Mouse (Mus musculus) left cerebral cortex, postnatal 36 days (tissue): ENCODE results near the gene C330021F23Rik. TPM values are rescaled to one million over a fixed set of nuclear protein-coding genes. Genes with fewer than 3 reads are reported as not detected.

ENCODE experiments used
- DNase-seq, 2 experiments: peaks; one replicate each; pipeline ENCODE4 v3.0.0; 2021 to 2022; ENCODE audit warnings: low spot score in 2 of 2, mixed read lengths in 1 of 2
- intact Hi-C: fragments of 180-260 bp; cut with DNase I; formaldehyde crosslinking; loops from one replicate; pipeline ENCODE4 v1.15.1; 2025
- total RNA-seq, 2 experiments: library from RNA; stranded (reverse); gene quantifications; 2 replicates each; pipeline ENCODE4 v1.2.3; 2021

C330021F23Rik gene
- total RNA-seq, 2 experiments from 2014 or later = not detected

GRCm38 (mm10) chr8:3630647-3631477 is 63.1 kb downstream of the C330021F23Rik start, which contains the start of gene Stxbp2:
Stxbp2 (plus strand) TSS chr8:3630955.
- DNase-seq = peak; percentile 67 to 75
- intact Hi-C loops = no loop called here

- intact Hi-C loops = no loop called here
- DNase-seq = no peak
Measured at GRCm38 (mm10) chr8:3631478-3631875, 63.7 kb downstream of the C330021F23Rik start.

Other genes starting within 250 kb of the C330021F23Rik start
- gene A430078G23Rik, start 214.6 kb upstream of the C330021F23Rik start, total RNA-seq = not detected
- gene Arhgef18, start 175.0 kb upstream of the C330021F23Rik start, total RNA-seq = 10 to 100 TPM; 45.1 to 51.1 TPM
- gene Pex11g, start 100.3 kb upstream of the C330021F23Rik start, total RNA-seq = 1 to 10 TPM in 1 of 2 experiments, under 1 TPM in 1; 0.54 to 1.3 TPM
- gene Tex45, start 97.1 kb upstream of the C330021F23Rik start, total RNA-seq = under 1 TPM in 1 of 2 experiments, not detected in 1; 0.61 TPM
- gene Zfp358, start 74.9 kb upstream of the C330021F23Rik start, total RNA-seq = 10 to 100 TPM; 28.7 to 30.8 TPM
- gene Mcoln1, start 67.5 kb upstream of the C330021F23Rik start, total RNA-seq = 10 to 100 TPM; 78.8 to 98.1 TPM
- gene Pnpla6, start 52.6 kb upstream of the C330021F23Rik start, total RNA-seq = 10 to 100 TPM; 55.9 to 79.2 TPM
- gene Camsap3, start 19.3 kb downstream of the C330021F23Rik start, total RNA-seq = 10 to 100 TPM; 35.6 to 39.0 TPM
- 10 to 100 TPM; 36.6 to 36.9 TPM for gene Xab2, start 53.3 kb downstream of the C330021F23Rik start, total RNA-seq
- 10 to 100 TPM; 75.6 to 85.4 TPM for gene Pet100, start 53.6 kb downstream of the C330021F23Rik start, total RNA-seq
- not detected for gene Pcp2, start 57.6 kb downstream of the C330021F23Rik start, total RNA-seq
- gene Stxbp2, start 63.0 kb downstream of the C330021F23Rik start, total RNA-seq = 10 to 100 TPM; 44.0 to 61.7 TPM
- gene Retn, start 87.8 kb downstream of the C330021F23Rik start, total RNA-seq = 1 to 10 TPM in 1 of 2 experiments, under 1 TPM in 1; 0.49 to 1.4 TPM
- under 1 TPM in 1 of 2 experiments, not detected in 1; 0.61 TPM for gene Mcemp1, start 97.8 kb downstream of the C330021F23Rik start, total RNA-seq
- gene Fcor, start 104.4 kb downstream of the C330021F23Rik start, total RNA-seq = 10 to 100 TPM; 11.3 to 12.0 TPM
- 10 to 100 TPM; 25.5 to 26.8 TPM for gene Trappc5, start 108.3 kb downstream of the C330021F23Rik start, total RNA-seq
- gene Fcer2a, start 126.2 kb downstream of the C330021F23Rik start, total RNA-seq = not detected
- not detected for gene Clec4g, start 152.7 kb downstream of the C330021F23Rik start, total RNA-seq
- gene Cd209a, start 181.0 kb downstream of the C330021F23Rik start, total RNA-seq = under 1 TPM in 1 of 2 experiments, not detected in 1; 0.27 TPM